Mouse (Mus musculus) liver, embryonic 13.5 days (tissue): ENCODE measurements around the gene Irf2bpl. TPM values are rescaled to one million over a fixed set of nuclear protein-coding genes. Genes with fewer than 3 reads are reported as not detected.

Source experiments
- ATAC-seq: fragments of 200-750 bp; cut with Nextera tagmentation; 2 replicates; pipeline ENCODE4 v1.8.0; 2017; ENCODE audit warnings: low read depth, mild to moderate bottlenecking, moderate number of reproducible peaks, moderate library complexity
- DNase-seq: peaks from one replicate; pipeline ENCODE4 v3.0.0; 2022
- H3K27ac ChIP-seq: fragments of 300-500 bp; sonication (generic); 2 replicates; pipeline ENCODE4 v1.5.1; 2015; ENCODE audit warnings: moderate library complexity, mild to moderate bottlenecking, inconsistent platforms
- H3K27me3 ChIP-seq: fragments of 300-500 bp; sonication (generic); 2 replicates; pipeline ENCODE4 v1.6.1; 2015; ENCODE audit warnings: mild to moderate bottlenecking, inconsistent platforms
- H3K36me3 ChIP-seq: fragments of 300-500 bp; sonication (generic); 2 replicates; pipeline ENCODE4 v1.6.1; 2015; ENCODE audit warnings: mild to moderate bottlenecking, inconsistent platforms
- H3K4me1 ChIP-seq: fragments of 300-500 bp; sonication (generic); replicated peaks from 2 replicates; pipeline ENCODE4 v1.6.1; 2015; ENCODE audit warnings: inconsistent platforms
- H3K4me2 ChIP-seq: fragments of 300-500 bp; sonication (generic); 2 replicates; pipeline ENCODE4 v1.6.1; 2015; ENCODE audit warnings: inconsistent platforms, mild to moderate bottlenecking, moderate library complexity
- H3K4me3 ChIP-seq: fragments of 300-500 bp; sonication (generic); replicated peaks from 2 replicates; pipeline ENCODE4 v1.5.1; 2015; ENCODE audit warnings: mild to moderate bottlenecking, inconsistent platforms
- H3K9ac ChIP-seq: fragments of 300-500 bp; sonication (generic); 2 replicates; pipeline ENCODE4 v1.6.1; 2015; ENCODE audit warnings: mild to moderate bottlenecking, inconsistent platforms
- H3K9me3 ChIP-seq: fragments of 300-500 bp; sonication (generic); replicated peaks from 2 replicates; pipeline ENCODE4 v1.6.1; 2016; ENCODE audit warnings: inconsistent platforms
- WGBS: fragments of 180-500 bp; shearing (Covaris S2); methylation state at CpG from one replicate; pipeline ENCODE4 v1.1.7; 2015; ENCODE audit not compliant: insufficient replicate concordance; 5-methylcytosine and 5-hydroxymethylcytosine counted together
- polyA plus RNA-seq: library from polyadenylated mRNA; unstranded; fragments of >200 nt; fragmentation: Nextera tagmentation; extraction: Ambion mirVana; gene quantifications from 2 replicates; pipeline ENCODE4 v1.2.1, GENCODE M21; 2015

Gene Irf2bpl
- polyA plus RNA-seq, 1 experiment from 2014 or later: 2.8 TPM

DNA sequence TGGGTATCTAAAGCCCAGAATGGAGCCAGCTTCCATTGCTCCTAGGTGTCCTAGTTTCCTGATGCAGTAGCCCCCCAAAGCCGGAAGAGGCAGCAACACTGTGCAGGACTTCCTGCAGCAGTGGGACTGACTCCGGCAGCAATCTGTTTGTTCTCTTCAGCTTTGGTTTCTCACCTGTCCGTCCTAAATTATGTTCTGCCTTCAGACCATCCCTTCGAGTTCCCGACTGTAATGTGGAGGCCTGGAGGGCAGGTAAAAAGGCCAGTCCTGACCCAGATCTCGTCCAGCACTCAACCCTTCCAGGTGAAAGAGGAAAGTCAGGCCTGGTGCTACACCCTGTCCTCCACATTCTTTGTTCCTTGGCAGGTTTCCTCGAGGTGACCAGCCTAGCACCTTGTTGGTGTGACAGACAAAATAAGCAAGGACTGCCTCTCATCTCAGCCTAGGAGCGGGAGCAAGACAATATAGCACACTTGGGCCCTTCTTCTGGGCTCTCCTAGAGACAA, 6.3 kb upstream of the Irf2bpl start:
- H3K9ac ChIP-seq: peak overlapping the region; percentile 36; the same call in 1 of the 2 replicates
- peak overlapping the region; percentile 3; the same call in 1 of the 2 replicates for H3K4me2 ChIP-seq

DNA sequence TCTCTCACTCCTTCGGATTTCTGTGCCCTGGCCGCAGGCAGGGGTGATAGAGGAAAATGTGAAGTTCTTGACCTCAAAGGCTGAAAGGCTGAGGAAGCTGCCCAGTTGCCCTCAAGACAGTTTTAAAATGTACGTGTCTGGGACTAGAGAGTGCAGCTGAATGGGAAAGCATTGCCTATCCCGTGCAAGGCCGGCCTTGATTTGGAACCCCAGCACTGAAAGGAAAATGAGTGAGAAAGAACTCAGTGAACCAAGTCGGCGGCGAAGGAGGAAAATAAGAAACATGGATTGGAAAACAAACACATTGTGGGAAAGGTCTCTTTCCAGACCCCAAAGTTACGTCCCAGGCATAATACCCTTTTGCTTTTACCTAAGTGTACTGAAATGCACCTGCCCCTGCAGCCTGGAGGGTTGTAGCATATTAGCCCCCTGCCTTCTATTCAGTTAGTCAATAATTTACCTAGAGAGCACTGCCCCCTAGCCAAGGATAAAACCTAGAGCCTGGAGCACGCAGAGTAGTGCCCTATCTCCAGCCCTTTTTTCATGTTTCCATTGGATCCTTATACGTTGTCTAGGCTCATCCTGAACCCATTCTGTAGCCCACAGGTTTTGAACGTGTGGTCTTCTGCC, 5.6 kb upstream of the Irf2bpl start:
- no peak overlapping the region for H3K4me3 ChIP-seq
- peak overlapping the region; percentile 67 for H3K27ac ChIP-seq
- peaks cover 69% of the 10 kb centered on the region for H3K27me3 ChIP-seq
- H3K4me1 ChIP-seq: peaks cover 84% of the 10 kb centered on the region
- no peaks in the 10 kb centered on the region for H3K9me3 ChIP-seq
- ATAC-seq (no peak), DNase-seq (no peak)
- peak overlapping the region; percentile 3; the same call in 1 of the 2 replicates for H3K4me2 ChIP-seq
- H3K9ac ChIP-seq: 0 out of 2 replicates have a peak overlapping the region, but pooled peaks have one; percentile 36
- 68% methylated on average over 12 of the region's 12 CpGs for WGBS
- no peaks in the 10 kb centered on the region for H3K36me3 ChIP-seq

More for the DNA sequence above, 6.3 kb upstream of the Irf2bpl start:
- Histone ChIP-seq H3K4me1 (peaks cover 85% of the 10 kb centered on the region), H3K27me3 (peaks cover 62% of the 10 kb centered on the region), H3K9me3 (no peaks in the 10 kb centered on the region), H3K27ac (peak overlapping the region; percentile 67), H3K36me3 (no peaks in the 10 kb centered on the region), H3K4me3 (no peak overlapping the region)
- ATAC-seq: no peak
- no peak for DNase-seq
- 55% methylated on average over 8 of the region's 8 CpGs for WGBS

DNA sequence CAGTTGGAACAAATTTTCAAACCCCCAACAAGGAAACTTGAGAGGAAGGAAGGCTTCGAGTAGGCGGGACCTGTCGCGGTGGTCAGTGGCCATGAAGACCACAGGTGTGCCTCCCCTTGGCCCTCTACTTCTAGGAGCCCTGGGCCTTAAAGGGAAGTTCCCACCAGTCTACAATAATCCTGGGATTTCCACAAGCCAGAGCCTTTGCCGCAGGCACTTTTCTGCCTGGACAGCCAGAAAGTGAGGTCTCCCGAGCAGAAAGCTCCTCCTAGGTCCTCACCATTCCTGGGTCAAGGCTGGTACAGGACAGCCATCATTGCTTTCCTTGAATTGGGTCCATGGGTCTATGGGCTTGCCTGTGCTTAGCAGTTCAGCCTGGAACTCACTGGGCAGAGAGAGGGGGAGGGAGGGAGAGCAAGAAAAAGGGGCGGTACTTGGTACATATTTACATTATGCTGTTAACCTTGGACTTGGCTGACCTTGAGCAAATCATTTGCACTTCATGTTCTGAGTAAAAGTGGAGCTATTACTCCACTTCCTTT, 4.6 kb upstream of the Irf2bpl start:
- Histone ChIP-seq H3K9me3 (no peaks in the 10 kb centered on the region), H3K27ac (peak overlapping the region; percentile 84), H3K9ac (peak overlapping the region; percentile 69; the same call in 1 of the 2 replicates), H3K4me1 (peaks cover 88% of the 10 kb centered on the region), H3K36me3 (no peaks in the 10 kb centered on the region), H3K27me3 (peaks cover 79% of the 10 kb centered on the region), H3K4me3 (peak overlapping the region; percentile 48), H3K4me2 (peak overlapping the region; percentile 74)
- no peak for ATAC-seq
- no peak for DNase-seq
- 14% methylated on average over 7 of the region's 7 CpGs for WGBS

DNA sequence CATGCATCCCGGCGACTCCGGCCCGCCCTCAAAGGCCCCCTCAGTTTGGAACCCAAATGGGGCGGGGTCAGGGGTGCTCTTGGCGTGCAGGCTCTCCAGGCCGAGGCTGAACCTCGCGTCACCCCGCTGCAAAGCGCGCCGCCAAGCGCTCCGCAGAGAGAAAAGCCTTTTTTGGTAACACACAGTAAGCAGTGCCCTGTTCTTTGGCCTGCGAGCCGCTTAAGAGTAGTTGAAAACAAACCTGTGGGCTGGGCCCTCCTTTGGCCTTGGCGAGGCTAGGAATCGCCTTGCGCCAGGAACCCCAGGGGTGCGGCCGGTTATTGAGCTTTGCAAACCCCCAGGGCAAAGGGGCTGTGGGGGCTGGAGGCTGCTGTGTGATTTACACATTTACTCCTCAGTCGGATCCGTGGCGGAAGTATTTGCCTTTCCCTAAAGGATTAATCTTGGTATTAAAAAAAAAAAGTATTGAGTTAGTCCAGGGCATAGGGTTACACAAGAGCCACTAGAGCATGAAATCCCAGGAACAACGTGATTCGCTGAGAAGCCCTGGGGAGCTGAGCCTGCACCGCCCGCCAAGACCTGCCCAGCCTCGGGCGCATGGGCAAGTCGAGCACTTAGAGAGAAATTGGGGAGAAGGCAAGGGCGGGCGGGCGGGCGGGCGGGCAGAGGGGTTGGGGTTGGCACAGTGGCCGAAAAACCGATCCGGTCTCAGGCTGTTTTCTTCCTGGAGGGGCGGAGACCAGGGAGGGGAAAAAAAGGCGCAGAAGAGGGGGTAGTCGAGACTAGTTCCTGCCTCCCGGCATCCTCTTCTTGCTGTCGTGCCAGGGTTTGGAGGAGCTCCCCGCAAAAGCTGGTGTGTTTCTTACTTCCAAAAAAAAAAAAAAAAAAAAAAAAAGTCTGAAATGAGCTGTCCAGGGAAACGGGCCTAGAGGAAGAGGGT, 3.8 kb upstream of the Irf2bpl start:
- H3K36me3 ChIP-seq: no peaks in the 10 kb centered on the region
- H3K9ac ChIP-seq: peak overlapping the region; percentile 69
- DNase-seq: no peak
- H3K27me3 ChIP-seq: peaks cover 87% of the 10 kb centered on the region
- peak overlapping the region; percentile 74 for H3K4me2 ChIP-seq
- under 1% methylated on average over 46 of the region's 47 CpGs for WGBS
- H3K4me3 ChIP-seq: peak overlapping the region; percentile 48
- peak overlapping the region; percentile 84 for H3K27ac ChIP-seq
- H3K4me1 ChIP-seq: peaks cover 88% of the 10 kb centered on the region
- ATAC-seq: peak; percentile 29
- no peaks in the 10 kb centered on the region for H3K9me3 ChIP-seq

DNA sequence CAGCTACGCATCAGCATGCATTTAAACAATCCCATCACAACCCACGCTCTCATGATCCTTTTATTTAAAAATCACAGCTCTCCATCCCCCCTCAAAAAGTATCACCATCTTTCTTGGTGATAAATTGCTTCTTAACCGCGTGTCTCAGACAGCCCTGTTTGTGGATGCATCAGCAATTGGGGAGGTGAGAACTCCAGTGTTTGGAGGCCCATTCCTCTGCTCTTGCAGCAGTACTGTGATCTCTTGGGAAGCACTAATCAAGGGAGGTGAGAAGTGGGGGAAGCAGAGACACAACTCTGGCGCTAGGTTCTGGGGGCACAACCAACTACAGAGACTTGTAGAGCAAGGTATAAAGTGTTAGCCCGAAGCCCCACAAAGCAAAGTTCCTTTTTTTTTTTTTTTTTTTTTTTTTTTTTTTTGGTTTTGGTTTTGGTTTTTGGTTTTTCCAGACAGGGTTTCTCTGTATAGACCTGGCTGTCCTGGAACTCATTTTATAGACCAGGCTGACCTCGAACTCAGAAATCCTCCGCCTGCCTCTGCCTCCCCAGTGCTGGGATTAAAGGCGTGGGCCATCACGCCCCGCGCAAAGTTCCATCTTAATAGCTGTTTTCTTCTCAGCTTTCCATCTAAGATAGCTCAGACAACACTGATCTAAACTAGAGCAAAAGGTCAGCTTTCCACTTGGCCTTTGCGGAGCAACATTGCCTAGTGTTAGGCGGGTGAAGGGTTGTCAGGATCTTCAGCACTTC, 3.0 kb upstream of the Irf2bpl start:
- peak overlapping the region; percentile 48 for H3K4me3 ChIP-seq
- peak overlapping the region; percentile 84 for H3K27ac ChIP-seq
- peaks cover 87% of the 10 kb centered on the region for H3K4me1 ChIP-seq
- DNase-seq (no peak), ATAC-seq (no peak)
- peak overlapping the region; percentile 69; the same call in 1 of the 2 replicates for H3K9ac ChIP-seq
- WGBS: 38% methylated on average over 14 of the region's 14 CpGs
- no peaks in the 10 kb centered on the region for H3K36me3 ChIP-seq
- peaks cover 95% of the 10 kb centered on the region for H3K27me3 ChIP-seq
- peak overlapping the region; percentile 74 for H3K4me2 ChIP-seq
- H3K9me3 ChIP-seq: no peaks in the 10 kb centered on the region

DNA sequence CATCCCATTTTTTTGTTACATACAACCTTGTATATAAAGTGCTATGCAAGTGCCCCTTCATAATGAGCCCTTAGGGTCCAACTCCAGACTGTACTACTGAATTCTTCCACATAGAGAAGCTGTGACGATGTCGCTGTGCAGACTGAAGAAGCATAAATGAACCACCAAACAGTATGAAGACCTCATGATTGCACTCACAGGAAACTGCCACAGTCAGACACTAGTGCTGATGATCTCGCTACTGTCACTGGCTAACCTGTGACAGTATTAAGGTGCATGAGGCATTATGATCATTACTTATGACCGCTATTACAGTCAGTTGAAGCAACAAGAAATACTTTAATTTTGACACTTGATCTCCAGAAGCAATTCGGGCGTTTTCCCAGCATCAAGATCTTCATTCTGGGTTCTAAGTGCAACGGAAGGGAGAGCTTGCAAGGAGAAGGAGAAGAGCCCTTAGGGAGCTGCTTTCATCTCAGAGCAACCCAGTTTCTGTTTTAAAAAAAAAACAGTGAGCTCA, 1.9 kb upstream of the Irf2bpl start:
- H3K27me3 ChIP-seq: peaks cover 97% of the 10 kb centered on the region
- DNase-seq (no peak), ATAC-seq (no peak)
- no peak overlapping the region for H3K9ac ChIP-seq
- no peaks in the 10 kb centered on the region for H3K36me3 ChIP-seq
- 63% methylated on average over 7 of the region's 7 CpGs for WGBS
- H3K4me1 ChIP-seq: peaks cover 83% of the 10 kb centered on the region
- H3K27ac ChIP-seq: no peak overlapping the region
- no peaks in the 10 kb centered on the region for H3K9me3 ChIP-seq
- no peak overlapping the region for H3K4me2 ChIP-seq
- H3K4me3 ChIP-seq: no peak overlapping the region

DNA sequence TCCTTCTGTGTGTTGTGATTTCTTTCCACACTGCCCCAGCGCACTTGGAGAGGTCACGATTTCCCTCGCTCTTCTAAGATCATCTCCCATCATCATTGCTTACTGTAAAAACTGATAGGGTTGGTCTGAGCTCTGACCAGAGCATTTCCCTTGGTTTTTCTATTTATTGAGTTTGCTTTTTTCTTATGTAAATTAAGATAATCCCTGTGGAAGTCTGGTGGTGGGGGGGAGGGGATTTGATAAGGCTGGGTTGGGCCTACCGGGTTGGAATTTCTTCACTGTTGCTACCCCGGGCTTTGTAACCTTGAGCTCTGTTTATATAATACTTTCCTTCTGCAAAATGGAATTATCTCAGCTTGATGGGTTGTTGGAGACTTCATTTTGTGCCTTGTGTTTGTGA, 1.1 kb upstream of the Irf2bpl start:
- Histone ChIP-seq H3K4me2 (peak overlapping the region; percentile 71), H3K27ac (no peak overlapping the region), H3K9me3 (no peaks in the 10 kb centered on the region), H3K4me1 (peaks cover 77% of the 10 kb centered on the region), H3K4me3 (no peak overlapping the region), H3K9ac (no peak overlapping the region), H3K27me3 (peaks cover 98% of the 10 kb centered on the region), H3K36me3 (no peaks in the 10 kb centered on the region)
- DNase-seq: no peak
- WGBS: 49% methylated on average over 5 of the region's 5 CpGs
- no peak for ATAC-seq

DNA sequence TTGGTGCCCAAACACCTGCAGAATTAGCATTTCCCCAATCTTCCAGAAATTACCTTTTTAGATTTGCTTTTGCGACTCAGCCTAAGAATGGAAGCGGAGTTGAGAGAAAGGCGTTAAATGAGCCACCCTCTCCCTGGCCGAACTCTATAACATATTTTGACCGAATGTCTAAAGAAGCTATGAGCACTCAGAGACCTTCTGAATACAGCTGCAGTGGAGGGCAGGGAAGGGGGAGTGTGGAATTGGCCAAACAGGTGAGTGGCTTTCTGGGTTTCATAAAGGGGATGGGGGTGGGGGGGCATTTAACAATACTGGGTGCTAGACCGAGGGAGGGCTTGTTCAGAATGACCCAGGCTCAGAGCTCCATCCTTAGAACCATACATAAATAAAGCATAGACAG, 738 bp upstream of the Irf2bpl start:
- WGBS: 26% methylated on average over 6 of the region's 6 CpGs
- no peak for DNase-seq
- no peak for ATAC-seq
- Histone ChIP-seq H3K4me3 (peak overlapping the region; percentile 62), H3K27me3 (peaks cover 98% of the 10 kb centered on the region), H3K9me3 (no peaks in the 10 kb centered on the region), H3K4me1 (peaks cover 73% of the 10 kb centered on the region), H3K4me2 (peak overlapping the region; percentile 71), H3K9ac (peak overlapping the region; percentile 22; the same call in 1 of the 2 replicates), H3K27ac (peak overlapping the region; percentile 50; the same call in 1 of the 2 replicates), H3K36me3 (no peaks in the 10 kb centered on the region)

DNA sequence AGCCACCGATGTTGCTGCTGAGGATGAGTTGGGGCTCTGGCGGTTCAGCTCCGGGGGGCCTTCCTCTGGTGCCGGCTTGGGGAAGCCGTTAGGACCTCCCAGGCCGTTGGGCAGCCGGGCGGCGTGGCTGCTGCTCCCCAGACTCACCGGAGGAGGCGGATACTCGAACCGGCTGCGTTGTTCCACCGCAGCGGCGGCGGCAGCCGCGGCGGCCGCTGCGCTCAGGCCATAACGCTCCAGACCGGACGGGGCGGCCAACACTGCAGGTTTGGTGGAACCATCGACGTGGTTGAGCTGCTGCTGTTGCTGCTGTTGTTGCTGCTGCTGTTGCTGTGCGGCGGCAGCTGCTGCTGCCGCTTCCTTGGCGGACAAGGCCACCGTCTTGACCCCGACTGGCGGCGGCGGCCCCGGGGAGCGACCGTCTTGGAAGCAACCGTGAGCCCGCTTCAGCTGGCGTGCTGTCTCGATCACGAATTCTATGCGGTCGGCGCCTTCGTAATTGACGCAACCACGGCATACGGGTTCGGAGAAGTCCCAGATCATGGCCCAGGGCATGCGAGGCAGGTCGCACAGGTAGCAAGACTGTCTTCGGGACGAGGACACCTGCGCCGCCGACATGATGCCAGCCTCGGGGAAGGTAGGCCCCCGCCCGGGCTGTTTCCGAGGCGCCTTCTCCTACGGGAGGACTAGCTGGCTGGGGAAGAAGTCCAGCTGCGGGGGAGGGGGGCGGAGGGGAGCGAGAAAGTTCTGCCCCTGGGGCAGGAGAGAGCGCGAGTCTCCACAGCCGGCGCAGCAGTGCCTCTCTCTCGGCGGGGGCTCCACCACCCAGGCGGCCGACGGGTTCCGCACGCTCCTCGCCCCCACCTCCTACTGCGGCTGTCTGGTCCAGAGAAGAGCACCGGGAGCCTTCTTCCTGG, 1.1 kb downstream of the Irf2bpl start:
- Histone ChIP-seq H3K27me3 (peaks cover 98% of the 10 kb centered on the region), H3K9me3 (no peaks in the 10 kb centered on the region), H3K4me3 (peak overlapping the region; percentile 62), H3K4me2 (peak overlapping the region; percentile 71), H3K4me1 (peaks cover 72% of the 10 kb centered on the region), H3K9ac (peak overlapping the region; percentile 71), H3K27ac (peak overlapping the region; percentile 85), H3K36me3 (no peaks in the 10 kb centered on the region)
- under 1% methylated on average over 83 of the region's 84 CpGs for WGBS
- DNase-seq (no peak), ATAC-seq (no peak)

DNA sequence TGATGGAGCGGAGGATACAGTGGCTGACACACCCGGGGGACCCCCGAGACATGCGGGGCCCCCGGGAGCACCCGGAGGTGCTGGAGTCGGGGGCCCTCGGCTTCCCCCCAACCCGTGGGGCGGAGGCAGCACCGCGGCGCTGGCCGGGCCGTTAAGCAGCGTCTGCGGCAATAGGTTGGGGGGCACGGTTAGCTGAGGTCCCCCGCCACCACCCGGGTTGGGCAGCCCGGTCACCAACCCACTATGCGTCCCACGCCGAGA, 1.6 kb downstream of the Irf2bpl start:
- H3K9ac ChIP-seq: peak overlapping the region; percentile 71
- no peak for ATAC-seq

More for the DNA sequence above, 1.6 kb downstream of the Irf2bpl start:
- H3K27me3 ChIP-seq: peaks cover 97% of the 10 kb centered on the region
- H3K4me3 ChIP-seq: peak overlapping the region; percentile 62
- no peaks in the 10 kb centered on the region for H3K9me3 ChIP-seq
- DNase-seq: no peak
- H3K4me2 ChIP-seq: peak overlapping the region; percentile 71
- H3K36me3 ChIP-seq: no peaks in the 10 kb centered on the region
- no peak overlapping the region for H3K27ac ChIP-seq
- under 1% methylated on average over 24 of the region's 24 CpGs for WGBS
- peaks cover 69% of the 10 kb centered on the region for H3K4me1 ChIP-seq
